Mouse (Mus musculus): ENCODE measurements around the gene Atxn7l3. TPM values are rescaled to one million over a fixed set of nuclear protein-coding genes. Genes with fewer than 3 reads are reported as not detected.

Atxn7l3 gene
- polyA plus RNA-seq, 1 experiment from 2014 or later: 10.9 TPM

DNA sequence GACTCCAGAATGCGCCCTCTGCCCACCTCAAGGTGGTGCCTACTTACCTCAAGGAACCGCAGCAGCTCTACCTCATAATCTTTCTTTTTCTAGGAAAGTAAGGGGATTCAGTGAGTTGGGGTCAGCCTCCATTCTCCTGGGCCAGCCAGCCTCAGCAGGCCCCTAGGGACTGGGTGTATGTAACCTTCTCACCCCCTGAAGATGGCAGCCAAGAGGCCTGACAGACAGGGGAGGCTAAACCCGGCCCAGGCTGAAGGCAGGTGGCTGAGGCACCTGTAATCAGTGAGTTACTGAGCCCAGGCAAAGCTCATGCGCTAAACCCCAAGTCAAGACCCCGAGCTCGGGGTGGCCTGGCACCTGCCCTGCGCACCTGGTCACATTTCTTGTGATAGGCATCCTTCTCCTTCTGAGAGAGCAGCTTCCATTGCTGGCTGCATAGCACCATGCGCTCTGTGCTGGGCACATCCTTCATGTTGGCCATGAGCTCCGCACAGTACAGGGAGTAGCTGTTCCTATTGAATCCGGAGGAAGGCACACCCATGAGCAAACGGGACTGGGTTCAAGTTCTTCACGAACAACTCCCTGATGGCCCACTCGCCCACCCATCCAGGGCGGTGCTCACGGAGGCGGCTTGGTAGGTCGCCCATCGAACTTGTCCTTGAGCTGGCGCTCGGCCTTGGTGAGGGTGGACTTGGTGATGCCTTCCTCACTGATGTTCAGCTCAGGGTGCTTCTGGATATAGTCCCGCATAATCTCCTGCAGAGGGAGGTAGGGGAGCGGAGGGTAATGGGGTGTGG is 13.6 kb upstream of the Atxn7l3 start:
- ATAC-seq (ENCODE audit: insufficient number of reproducible peaks, low FRiP score): no peak
- 85% methylated on average over 22 of the region's 22 CpGs for WGBS
- peak overlapping the region; percentile 51 for H3K4me3 ChIP-seq

GRCm38 (mm10) chr11:102308979-102309378 is 12.5 kb upstream of the Atxn7l3 start:
- ATAC-seq (ENCODE audit: insufficient number of reproducible peaks, low FRiP score): peak; percentile 94
- H3K4me3 ChIP-seq: peak overlapping the region; percentile 51
- H3K9me3 ChIP-seq (replicated peaks): no peaks in the 10 kb centered on the region
- H3K4me1 ChIP-seq (replicated peaks): peaks cover 29% of the 10 kb centered on the region
- H3K9ac ChIP-seq: peak overlapping the region; percentile 63
- H3K36me3 ChIP-seq: peaks cover 78% of the 10 kb centered on the region
- under 1% methylated on average over 27 of the region's 27 CpGs for WGBS
- H3K27ac ChIP-seq (ENCODE audit: poor library complexity, severe bottlenecking): peak overlapping the region; percentile 12; the same call in 1 of the 2 replicates
- no peaks in the 10 kb centered on the region for H3K27me3 ChIP-seq (replicated peaks)
- H3K4me2 ChIP-seq: peak overlapping the region; percentile 77

More for the DNA sequence above, 13.6 kb upstream of the Atxn7l3 start:
- Histone ChIP-seq H3K36me3 (peaks cover 88% of the 10 kb centered on the region), H3K9me3 (replicated peaks) (no peaks in the 10 kb centered on the region), H3K4me1 (replicated peaks) (peaks cover 29% of the 10 kb centered on the region), H3K27me3 (replicated peaks) (no peaks in the 10 kb centered on the region), H3K4me2 (peak overlapping the region; percentile 77), H3K27ac (ENCODE audit: poor library complexity, severe bottlenecking) (0 out of 2 replicates have a peak overlapping the region, but pooled peaks have one; percentile 12), H3K9ac (peak overlapping the region; percentile 63)

DNA sequence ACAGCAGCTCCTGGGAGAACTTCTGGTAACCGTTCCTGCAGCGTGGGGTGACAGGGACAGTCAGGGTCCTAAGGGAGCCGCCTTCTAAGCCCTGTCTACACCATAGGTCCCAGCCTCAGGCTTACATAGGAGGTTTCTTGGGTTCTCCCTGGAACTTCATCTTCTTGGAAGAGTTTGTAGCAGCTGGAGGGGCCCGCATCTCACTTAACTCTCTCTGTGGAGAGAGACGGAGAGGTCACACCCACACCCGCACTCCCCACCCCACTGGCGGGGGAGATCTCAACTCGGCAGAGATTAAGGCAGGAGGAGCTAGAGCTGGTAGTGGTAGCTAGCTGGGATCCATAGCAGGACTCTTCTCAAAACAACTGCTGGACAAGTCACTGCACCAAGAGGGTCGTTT is 11.7 kb upstream of the Atxn7l3 start:
- Histone ChIP-seq H3K9ac (no peak overlapping the region), H3K4me3 (no peak overlapping the region), H3K4me1 (replicated peaks) (peaks cover 29% of the 10 kb centered on the region), H3K27ac (ENCODE audit: poor library complexity, severe bottlenecking) (no peak overlapping the region), H3K4me2 (no peak overlapping the region), H3K9me3 (replicated peaks) (no peaks in the 10 kb centered on the region), H3K27me3 (replicated peaks) (no peaks in the 10 kb centered on the region), H3K36me3 (peaks cover 69% of the 10 kb centered on the region)
- WGBS: 79% methylated on average over 9 of the region's 9 CpGs
- no peak for ATAC-seq (ENCODE audit: insufficient number of reproducible peaks, low FRiP score)

DNA sequence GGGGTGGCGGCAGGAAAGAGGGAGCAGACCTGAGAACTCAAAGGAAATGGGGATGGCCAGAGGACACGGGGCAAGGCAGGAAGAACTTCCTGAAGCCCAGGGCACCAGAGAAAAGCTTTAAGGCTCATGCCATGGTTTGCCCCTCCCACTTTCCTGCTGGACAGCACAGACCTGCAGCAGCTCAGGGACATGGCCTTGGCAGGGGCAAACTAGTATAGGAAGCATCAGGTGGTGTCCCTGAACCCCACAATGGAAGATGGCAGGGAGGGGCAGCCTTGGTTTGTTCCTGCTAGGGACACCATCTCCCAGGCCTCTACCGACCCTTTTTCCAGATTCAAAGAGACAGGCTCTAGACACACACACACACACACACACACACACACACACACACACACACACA is 8.9 kb upstream of the Atxn7l3 start:
- H3K27ac ChIP-seq (ENCODE audit: poor library complexity, severe bottlenecking): no peak overlapping the region
- H3K9me3 ChIP-seq (replicated peaks): no peaks in the 10 kb centered on the region
- H3K9ac ChIP-seq: no peak overlapping the region
- no peaks in the 10 kb centered on the region for H3K27me3 ChIP-seq (replicated peaks)
- ATAC-seq (ENCODE audit: insufficient number of reproducible peaks, low FRiP score): no peak
- peaks cover 44% of the 10 kb centered on the region for H3K36me3 ChIP-seq
- no peak overlapping the region for H3K4me2 ChIP-seq
- H3K4me1 ChIP-seq (replicated peaks): peaks cover 18% of the 10 kb centered on the region
- H3K4me3 ChIP-seq: no peak overlapping the region
- WGBS: 54% methylated on average over 2 of the region's 3 CpGs

DNA sequence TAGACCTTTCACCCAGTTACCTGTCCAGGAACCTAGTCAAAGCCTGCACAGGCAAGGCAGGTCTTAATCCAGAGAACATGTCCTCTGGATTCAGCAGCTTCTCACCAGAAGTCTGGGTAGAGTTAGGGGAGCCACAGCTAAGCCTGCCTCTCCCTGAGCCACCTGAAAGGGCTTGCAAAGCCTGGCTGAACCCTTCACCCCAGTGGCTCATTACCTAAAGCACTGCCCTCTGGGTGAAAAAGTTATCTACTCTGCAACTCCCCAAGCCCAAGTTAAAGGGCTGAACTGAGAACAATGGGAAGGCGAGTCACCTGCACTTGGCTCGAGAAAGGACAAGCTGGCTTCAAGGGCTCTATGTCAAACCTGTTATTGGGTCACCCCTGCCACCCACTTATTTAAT is 7.7 kb upstream of the Atxn7l3 start:
- ATAC-seq (ENCODE audit: insufficient number of reproducible peaks, low FRiP score): no peak
- no peak overlapping the region for H3K27ac ChIP-seq (ENCODE audit: poor library complexity, severe bottlenecking)
- peaks cover 35% of the 10 kb centered on the region for H3K36me3 ChIP-seq
- peaks cover 4% of the 10 kb centered on the region; the same call in 1 of the 2 replicates for H3K9me3 ChIP-seq (replicated peaks)
- no peaks in the 10 kb centered on the region for H3K27me3 ChIP-seq (replicated peaks)
- H3K4me1 ChIP-seq (replicated peaks): peaks cover 5% of the 10 kb centered on the region
- no peak overlapping the region for H3K4me3 ChIP-seq
- WGBS: 48% methylated on average over 2 of the region's 2 CpGs
- H3K4me2 ChIP-seq: no peak overlapping the region
- H3K9ac ChIP-seq: no peak overlapping the region

- no peak for ATAC-seq (ENCODE audit: insufficient number of reproducible peaks, low FRiP score)
- H3K4me3 ChIP-seq: no peak overlapping the region
- WGBS: 20% methylated on average over 1 of the region's 1 CpGs
- H3K9me3 ChIP-seq (replicated peaks): peaks cover 4% of the 10 kb centered on the region; the same call in 1 of the 2 replicates
- H3K9ac ChIP-seq: no peak overlapping the region
- no peak overlapping the region for H3K4me2 ChIP-seq
- H3K36me3 ChIP-seq: no peaks in the 10 kb centered on the region
- H3K27me3 ChIP-seq (replicated peaks): no peaks in the 10 kb centered on the region
- peaks cover 14% of the 10 kb centered on the region for H3K4me1 ChIP-seq (replicated peaks)
- no peak overlapping the region for H3K27ac ChIP-seq (ENCODE audit: poor library complexity, severe bottlenecking)
These were observed 3.4 kb upstream of the Atxn7l3 start for GRCm38 (mm10) chr11:102299839-102300238.

GRCm38 (mm10) chr11:102297577-102298556 is 1.4 kb upstream of the Atxn7l3 start:
- Histone ChIP-seq H3K27me3 (replicated peaks) (no peaks in the 10 kb centered on the region), H3K4me3 (peak overlapping the region; percentile 90), H3K9ac (peak overlapping the region; percentile 95), H3K27ac (ENCODE audit: poor library complexity, severe bottlenecking) (peak overlapping the region; percentile 99), H3K4me2 (peak overlapping the region; percentile 87), H3K9me3 (replicated peaks) (peaks cover 4% of the 10 kb centered on the region; the same call in 1 of the 2 replicates), H3K4me1 (replicated peaks) (peaks cover 20% of the 10 kb centered on the region), H3K36me3 (peaks cover 14% of the 10 kb centered on the region)
- ATAC-seq (ENCODE audit: insufficient number of reproducible peaks, low FRiP score): 0 out of 2 replicates have a peak, but pooled peaks have one; percentile 12
- 25% methylated on average over 27 of the region's 27 CpGs for WGBS

DNA sequence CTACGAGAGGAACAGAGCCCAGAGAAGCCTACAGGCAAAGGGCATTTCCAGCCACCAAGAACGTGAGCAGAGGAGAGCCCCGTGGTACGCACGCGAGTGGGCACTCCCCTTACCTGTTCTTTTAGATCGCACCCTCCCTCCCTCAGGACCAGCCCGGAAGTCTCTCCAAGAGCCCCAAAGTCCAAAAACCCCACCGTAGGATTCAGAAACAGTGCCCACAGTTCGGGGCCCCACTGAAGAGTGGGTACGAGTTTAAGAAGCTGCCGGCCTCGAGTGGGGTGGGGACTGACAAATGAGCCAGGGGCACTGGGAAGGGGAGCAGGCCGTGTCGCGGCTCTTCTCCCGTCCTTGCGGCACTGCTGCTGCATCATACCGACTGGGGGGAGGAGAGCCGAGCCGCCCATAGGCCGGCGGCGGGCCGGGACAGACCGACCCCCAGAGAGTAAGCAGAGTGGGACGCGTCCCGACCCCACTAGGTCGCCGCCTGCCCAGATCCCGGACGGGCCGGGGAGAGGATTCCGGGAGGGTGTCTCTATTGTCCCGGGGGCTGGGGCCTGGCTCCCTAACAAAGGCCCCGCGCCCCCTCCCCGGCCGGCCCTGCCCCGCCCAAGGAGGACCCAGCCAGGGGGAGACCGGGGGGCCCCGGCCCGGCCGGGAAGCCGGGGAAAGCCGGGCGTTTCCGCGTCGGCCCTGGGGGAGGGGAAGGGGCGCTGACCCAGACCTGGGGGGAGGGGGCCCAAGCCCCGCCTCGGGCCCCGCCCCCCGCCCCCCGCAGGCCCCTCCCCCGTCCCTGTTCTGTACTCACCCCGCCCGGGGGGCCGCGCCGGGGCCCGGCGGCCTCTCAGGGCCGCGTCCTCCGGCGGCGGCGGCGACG is 596 bp downstream of the Atxn7l3 start:
- Histone ChIP-seq H3K9me3 (replicated peaks) (peaks cover 4% of the 10 kb centered on the region; the same call in 1 of the 2 replicates), H3K4me1 (replicated peaks) (peaks cover 20% of the 10 kb centered on the region), H3K27ac (ENCODE audit: poor library complexity, severe bottlenecking) (peak overlapping the region; percentile 99), H3K9ac (peak overlapping the region; percentile 95), H3K27me3 (replicated peaks) (no peaks in the 10 kb centered on the region), H3K4me2 (peak overlapping the region; percentile 87), H3K36me3 (peaks cover 34% of the 10 kb centered on the region), H3K4me3 (peak overlapping the region; percentile 90)
- ATAC-seq (ENCODE audit: insufficient number of reproducible peaks, low FRiP score): peak; percentile 51
- WGBS: 2% methylated on average over 41 of the region's 73 CpGs

DNA sequence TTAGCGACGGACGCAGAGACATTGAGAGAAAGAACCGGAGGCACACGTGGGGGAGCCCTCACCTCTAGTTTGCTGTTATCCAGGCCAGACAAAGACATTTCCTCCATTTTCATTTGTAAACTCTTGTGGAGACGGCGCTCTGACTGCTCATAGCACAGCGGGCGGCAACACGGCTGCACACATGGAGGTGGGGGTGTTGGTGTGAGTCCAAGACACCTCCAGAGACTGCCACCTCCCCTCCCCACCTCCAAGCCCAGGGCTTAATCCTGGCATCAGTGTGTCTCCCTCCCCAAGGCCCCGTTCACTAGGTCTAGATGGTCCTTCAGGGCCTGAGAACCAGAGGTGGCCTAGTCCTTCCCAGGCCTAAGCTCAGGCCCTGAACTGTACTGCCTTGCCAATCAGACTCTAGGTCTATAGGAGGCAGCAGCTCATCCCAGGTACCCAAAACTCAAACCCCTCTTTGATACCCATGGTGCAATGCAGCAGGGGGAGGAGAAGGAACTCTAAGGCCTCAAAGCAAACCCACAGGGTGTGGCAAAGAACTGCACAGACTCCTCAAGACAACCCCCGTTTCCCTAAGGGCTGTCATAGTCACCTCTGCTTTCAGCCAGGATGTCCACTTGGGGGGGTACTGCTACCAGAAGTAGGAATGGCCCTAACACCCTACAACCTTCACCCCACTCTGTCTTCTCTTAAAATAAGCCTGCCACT is 1.4 kb downstream of the Atxn7l3 start:
- Histone ChIP-seq H3K27ac (ENCODE audit: poor library complexity, severe bottlenecking) (peak overlapping the region; percentile 99), H3K4me3 (peak overlapping the region; percentile 90), H3K4me2 (peak overlapping the region; percentile 87), H3K27me3 (replicated peaks) (no peaks in the 10 kb centered on the region), H3K4me1 (replicated peaks) (peaks cover 20% of the 10 kb centered on the region), H3K9me3 (replicated peaks) (peaks cover 2% of the 10 kb centered on the region; the same call in 1 of the 2 replicates), H3K9ac (peak overlapping the region; percentile 95), H3K36me3 (peaks cover 42% of the 10 kb centered on the region)
- WGBS: 74% methylated on average over 12 of the region's 12 CpGs
- no peak for ATAC-seq (ENCODE audit: insufficient number of reproducible peaks, low FRiP score)

DNA sequence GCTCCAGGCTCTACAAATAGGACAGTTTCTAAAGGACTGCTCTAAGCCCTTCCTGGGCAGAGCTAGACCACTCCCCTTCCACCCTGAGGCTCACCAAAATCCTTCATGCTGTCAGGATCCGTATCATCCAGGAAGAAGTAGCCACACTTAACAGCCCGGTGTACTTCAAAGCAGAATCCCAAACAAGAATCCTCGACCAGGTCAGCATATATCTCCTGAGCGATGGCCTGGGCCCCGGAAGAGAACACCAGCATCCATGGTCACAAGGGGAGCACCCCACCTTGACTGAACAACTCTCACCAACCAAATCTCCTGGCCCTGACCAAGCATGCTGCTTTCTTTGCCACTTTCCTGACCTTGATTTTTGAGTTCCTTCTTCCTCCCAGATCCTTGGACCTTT is 2.0 kb downstream of the Atxn7l3 start:
- Histone ChIP-seq H3K9me3 (replicated peaks) (no peaks in the 10 kb centered on the region), H3K4me3 (peak overlapping the region; percentile 90), H3K4me1 (replicated peaks) (peaks cover 20% of the 10 kb centered on the region), H3K4me2 (peak overlapping the region; percentile 87; the same call in 1 of the 2 replicates), H3K36me3 (peaks cover 48% of the 10 kb centered on the region), H3K9ac (peak overlapping the region; percentile 95; the same call in 1 of the 2 replicates), H3K27ac (ENCODE audit: poor library complexity, severe bottlenecking) (no peak overlapping the region), H3K27me3 (replicated peaks) (no peaks in the 10 kb centered on the region)
- 71% methylated on average over 5 of the region's 5 CpGs for WGBS
- no peak for ATAC-seq (ENCODE audit: insufficient number of reproducible peaks, low FRiP score)
